ENCODE assay signal across 8 mouse cellular contexts in the genomic region with DNA sequence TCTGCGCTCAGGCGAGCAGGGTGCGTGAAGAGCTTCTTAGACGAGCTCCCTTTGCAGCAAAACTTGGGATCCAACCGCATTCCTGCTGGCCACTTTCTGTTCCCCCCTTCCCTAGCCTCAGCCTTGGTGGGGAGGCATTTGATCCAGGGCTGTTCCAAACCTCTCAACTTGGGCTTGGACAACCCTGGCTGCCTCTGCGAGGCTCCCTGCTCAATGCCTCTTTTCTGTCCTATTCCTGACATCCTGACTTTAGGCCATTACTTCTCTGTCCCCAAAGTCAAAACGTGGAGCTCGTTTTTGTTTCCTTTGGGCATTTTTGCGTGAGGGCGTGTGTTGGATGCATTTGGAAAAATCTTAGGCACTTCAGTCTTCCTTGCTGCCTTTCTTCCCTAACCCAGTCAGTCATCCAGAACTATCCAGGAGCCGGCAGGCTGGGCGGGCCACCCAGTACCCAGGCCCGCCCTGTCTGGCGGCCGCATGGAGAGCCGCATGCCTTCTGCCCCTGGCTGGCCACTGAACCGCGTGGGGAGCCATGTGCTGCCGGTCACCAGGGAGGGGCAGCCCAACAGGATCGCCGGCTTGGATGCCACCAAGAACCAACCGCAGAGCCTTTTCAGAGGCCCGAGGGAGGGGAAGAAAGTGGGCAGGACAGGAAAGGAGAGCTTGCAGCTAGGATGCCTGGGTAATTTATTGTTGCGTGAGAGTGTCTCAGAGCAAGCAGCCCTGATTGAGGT. TPM values are rescaled to one million over a fixed set of nuclear protein-coding genes. Genes with fewer than 3 reads are reported as not detected.
DNase-seq lines count a peak whose midpoint lies in the region; ATAC-seq and TF ChIP-seq lines count a peak whose summit lies in the region.

No protein-coding gene starts in this region.

- DNase-seq in adrenal gland, adult 2 months = peak; percentile 87
- peak; percentile 24 to 47 for DNase-seq in cerebellum, postnatal 36 days
- peak; percentile 93 for DNase-seq in gastrocnemius, postnatal 25 days
- DNase-seq in hindbrain, postnatal 0 days (ENCODE audit: low spot score) = peak; percentile 43
- peak; percentile 25 to 63 for DNase-seq in left cerebral cortex, postnatal 10 days (ENCODE audit: extremely low spot score in 1 of 2, low spot score in 2 of 2)
- DNase-seq in lung, postnatal 36 days = peak; percentile 92
- DNase-seq in retina, embryonic 14.5 days (ENCODE audit: low spot score) = peak; percentile 43

- H3K4me2 ChIP-seq in hindbrain, postnatal 0 days (ENCODE audit: low read depth, low read length) = peak overlapping the region; percentile 45

- H3K4me1 ChIP-seq in hindbrain, postnatal 0 days (ENCODE audit: insufficient read depth, low read length) = no peaks in the 10 kb centered on the region; the same call in 1 of the 2 replicates

- no peak for TF ChIP-seq CTCF in hindbrain, postnatal 0 days (IDR thresholded peaks at IDR 0.05; ENCODE audit: low read depth)

- no peak overlapping the region for H3K4me3 ChIP-seq in hindbrain, postnatal 0 days (ENCODE audit: low read length)

- no peaks in the 10 kb centered on the region for H3K9me3 ChIP-seq in hindbrain, postnatal 0 days (ENCODE audit: low read length)

- intact Hi-C loops in left cerebral cortex, postnatal 10 days (cut with DNase I) = no loop called here

- H3K9ac ChIP-seq in hindbrain, postnatal 0 days (replicated peaks; ENCODE audit: low read length) = no peak overlapping the region

- ATAC-seq in hindbrain, postnatal 0 days = peak; percentile 88
- ATAC-seq in CD4-positive, CD25-positive, alpha-beta regulatory T cell, adult 4 months = no peak

- H3K27ac ChIP-seq in hindbrain, postnatal 0 days = no peak overlapping the region

- 43% methylated on average over 24 of the region's 24 CpGs for WGBS in hindbrain, postnatal 0 days

- no peaks in the 10 kb centered on the region for H3K36me3 ChIP-seq in hindbrain, postnatal 0 days (ENCODE audit: insufficient read depth, low read length)

- H3K27me3 ChIP-seq in hindbrain, postnatal 0 days (ENCODE audit: insufficient read depth, low read length) = no peaks in the 10 kb centered on the region; the same call in 1 of the 2 replicates

RNA-seq across cellular contexts. Expression of a gene that starts 54.5 kb away (rescaled TPM):
- 10 to 100 TPM; 17.4 to 37.7 TPM for total RNA-seq in adrenal gland, adult 2 months (2021)
- 2.1 and 2.9 TPM in 2 replicates for polyA plus RNA-seq in adrenal gland, adult 2 months (2012; rRNA removed)
- total RNA-seq in gastrocnemius, postnatal 25 days (2021) = 10 to 100 TPM; 23.8 to 25.9 TPM
- 42.1 and 48.2 TPM in 2 replicates for total RNA-seq in hindbrain, postnatal 0 days (2014; rRNA removed)
- 79.4 and 83.7 TPM in 2 replicates for polyA plus RNA-seq in hindbrain, postnatal 0 days (2015; fragmentation: Nextera tagmentation; extraction: Ambion mirVana)
- total RNA-seq in left cerebral cortex, postnatal 10 days (2021) = 10 to 100 TPM; 71.1 to 76.4 TPM
- 10 to 100 TPM; 43.8 to 45.7 TPM for polyA plus RNA-seq in CD4-positive, CD25-positive, alpha-beta regulatory T cell, adult 4 months (2017; shearing (Covaris generic))

Comparison
In these comparisons a context has a peak if more than half of its experiments do, and no peak if none do; other contexts are left out.
1. DNase-seq: peak in every context shown above with its lines; median percentile 93 in gastrocnemius, postnatal 25 days; 92 in lung, postnatal 36 days; 87 in adrenal gland, adult 2 months; 44 in left cerebral cortex, postnatal 10 days; 43 in hindbrain, postnatal 0 days; 43 in retina, embryonic 14.5 days; 36 in cerebellum, postnatal 36 days.